Mouse (Mus musculus) heart, adult 8-10 months (tissue): ENCODE measurements at regions not wholly inside any gene's neighbourhood (a gene's known extent, or its start where the extent isn't known, plus 50 kb on each side); places are given as distances from the start of the nearest gene placed in this dataset.

Source experiments
- DNase-seq: peaks from one replicate; pipeline ENCODE4 v3.0.0; 2022; ENCODE audit warnings: low spot score

GRCm38 (mm10) chr10:55767571-55767970 lies 339.1 kb upstream of the Msl3l2 start:
- DNase-seq: peak; percentile 1

GRCm38 (mm10) chr10:55769642-55770041 lies 337.1 kb upstream of the Msl3l2 start:
- DNase-seq: no peak

GRCm38 (mm10) chr10:55782674-55783469 lies 323.8 kb upstream of the Msl3l2 start:
- no peak for DNase-seq

GRCm38 (mm10) chr10:55813966-55814365 lies 292.8 kb upstream of the Msl3l2 start:
- DNase-seq: no peak

GRCm38 (mm10) chr10:55851361-55851760 lies 255.4 kb upstream of the Msl3l2 start:
- DNase-seq: no peak

- no peak for DNase-seq
Measured at GRCm38 (mm10) chr10:55892606-55893005, 214.1 kb upstream of the Msl3l2 start.

GRCm38 (mm10) chr10:55929100-55929499 lies 177.6 kb upstream of the Msl3l2 start:
- DNase-seq: no peak

GRCm38 (mm10) chr10:55933993-55934392 lies 172.7 kb upstream of the Msl3l2 start:
- DNase-seq: no peak

GRCm38 (mm10) chr10:55935447-55935846 lies 171.3 kb upstream of the Msl3l2 start:
- no peak for DNase-seq

GRCm38 (mm10) chr10:55962627-55963203 lies 144.0 kb upstream of the Msl3l2 start:
- DNase-seq: no peak
